Mouse (Mus musculus): ENCODE results near the gene Opn3. TPM values are rescaled to one million over a fixed set of nuclear protein-coding genes. Genes with fewer than 3 reads are reported as not detected.

Gene Opn3
- polyA plus RNA-seq, 1 experiment from 2014 or later: 12.5 TPM

DNA sequence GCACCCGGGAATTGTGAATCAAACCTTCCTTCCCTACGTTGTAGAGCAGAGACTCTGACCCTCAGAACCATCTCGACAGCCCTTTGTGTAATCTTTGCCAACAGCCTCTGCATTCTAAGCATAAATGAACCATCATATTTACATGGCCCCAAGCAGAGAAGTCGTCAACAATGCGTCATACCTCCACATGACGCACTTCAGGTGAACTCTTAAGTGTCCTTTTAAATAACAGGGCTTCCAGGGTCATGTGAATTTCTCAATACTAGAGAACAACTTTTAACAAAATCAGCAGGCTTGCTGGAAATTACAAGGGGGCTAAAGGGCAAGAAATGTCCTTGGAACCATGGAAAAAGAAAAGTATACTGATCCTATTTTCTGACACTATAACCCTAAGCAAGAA, 68.9 kb downstream of the Opn3 start:
- no peaks in the 10 kb centered on the region for H3K36me3 ChIP-seq (ENCODE audit: control insufficient read depth, insufficient read depth, low read length)
- DNase-seq (ENCODE audit: low spot score): no peak
- no peaks in the 10 kb centered on the region for H3K27me3 ChIP-seq (ENCODE audit: control insufficient read depth, insufficient read depth, low read length)
- no peaks in the 10 kb centered on the region for H3K9me3 ChIP-seq (ENCODE audit: control insufficient read depth, low read length)
- H3K4me1 ChIP-seq (ENCODE audit: control insufficient read depth, insufficient read depth, low read length): peaks cover 8% of the 10 kb centered on the region
- H3K4me3 ChIP-seq (ENCODE audit: low read depth, low read length): no peak overlapping the region
- H3K4me2 ChIP-seq (ENCODE audit: low read depth): no peak overlapping the region
- no peak overlapping the region for H3K27ac ChIP-seq (ENCODE audit: low read depth, low read length)
- no peak overlapping the region for H3K9ac ChIP-seq (ENCODE audit: low read length)
- WGBS: 89% methylated on average over 6 of the region's 6 CpGs
- ATAC-seq (ENCODE audit: insufficient read depth, low FRiP score, low TSS enrichment): no peak

GRCm38 (mm10) chr1:175619814-175620431, 72.7 kb downstream of the Opn3 start, which contains the start of gene Kmo:
Kmo (plus strand) TSS chr1:175620381.
- no peaks in the 10 kb centered on the region for H3K9me3 ChIP-seq (ENCODE audit: control insufficient read depth, low read length)
- H3K36me3 ChIP-seq (ENCODE audit: control insufficient read depth, insufficient read depth, low read length): peaks cover 2% of the 10 kb centered on the region; the same call in 1 of the 2 replicates
- DNase-seq (ENCODE audit: low spot score) (no peak), ATAC-seq (ENCODE audit: insufficient read depth, low FRiP score, low TSS enrichment) (no peak)
- H3K27me3 ChIP-seq (ENCODE audit: control insufficient read depth, insufficient read depth, low read length): no peaks in the 10 kb centered on the region
- 92% methylated on average over 13 of the region's 13 CpGs for WGBS
- H3K4me2 ChIP-seq (ENCODE audit: low read depth): no peak within 1 kb of the TSS
- H3K27ac ChIP-seq (ENCODE audit: low read depth, low read length): no peak within 1 kb of the TSS
- H3K4me1 ChIP-seq (ENCODE audit: control insufficient read depth, insufficient read depth, low read length): peaks cover 8% of the 10 kb centered on the region
- no peak within 1 kb of the TSS for H3K9ac ChIP-seq (ENCODE audit: low read length)
- H3K4me3 ChIP-seq (ENCODE audit: low read depth, low read length): no peak within 1 kb of the TSS

DNA sequence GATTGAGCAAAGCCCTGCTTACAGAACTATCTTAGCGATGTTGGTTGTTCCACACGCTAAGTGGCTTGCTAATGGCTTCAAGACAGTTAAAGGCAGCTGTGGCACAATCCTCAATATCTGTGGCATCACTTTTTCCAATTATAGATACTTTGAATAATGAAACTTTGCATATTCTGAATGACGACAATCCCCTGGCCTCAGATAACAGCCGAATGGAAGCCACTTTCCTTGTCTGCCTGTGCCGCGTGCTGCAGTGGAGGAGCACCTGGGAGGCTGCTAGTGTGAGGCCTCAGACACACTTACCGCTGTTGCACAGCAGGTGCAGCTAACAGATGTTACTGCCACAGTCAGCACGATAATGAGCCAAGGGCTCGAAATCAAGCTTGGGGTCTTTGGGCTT, 77.6 kb downstream of the Opn3 start:
- WGBS: 93% methylated on average over 9 of the region's 9 CpGs
- Histone ChIP-seq H3K4me3 (ENCODE audit: low read depth, low read length) (no peak overlapping the region), H3K9ac (ENCODE audit: low read length) (no peak overlapping the region), H3K27ac (ENCODE audit: low read depth, low read length) (no peak overlapping the region), H3K9me3 (ENCODE audit: control insufficient read depth, low read length) (no peaks in the 10 kb centered on the region), H3K4me2 (ENCODE audit: low read depth) (no peak overlapping the region), H3K36me3 (ENCODE audit: control insufficient read depth, insufficient read depth, low read length) (peaks cover 2% of the 10 kb centered on the region; the same call in 1 of the 2 replicates), H3K27me3 (ENCODE audit: control insufficient read depth, insufficient read depth, low read length) (no peaks in the 10 kb centered on the region), H3K4me1 (ENCODE audit: control insufficient read depth, insufficient read depth, low read length) (no peaks in the 10 kb centered on the region)
- DNase-seq (ENCODE audit: low spot score) (no peak), ATAC-seq (ENCODE audit: insufficient read depth, low FRiP score, low TSS enrichment) (no peak)

Other genes with a start within 250 kb of the Opn3 start
- gene Rgs7, start 200.3 kb downstream of the Opn3 start, polyA plus RNA-seq (2014; fragmentation: Nextera tagmentation; extraction: Ambion mirVana): 10.2 and 15.0 TPM in 2 replicates
- 0.09 TPM in 1 of 2 replicates, not detected in the other for gene Kmo, start 72.4 kb downstream of the Opn3 start, polyA plus RNA-seq (2014; fragmentation: Nextera tagmentation; extraction: Ambion mirVana)
- gene Fh1, start 67.1 kb downstream of the Opn3 start, polyA plus RNA-seq (2014; fragmentation: Nextera tagmentation; extraction: Ambion mirVana): 113 and 115 TPM in 2 replicates
- gene Chml, start 125 bp upstream of the Opn3 start, polyA plus RNA-seq (2014; fragmentation: Nextera tagmentation; extraction: Ambion mirVana): 5.8 and 6.0 TPM in 2 replicates
- not detected in 2 replicates for gene Wdr64, start 5.8 kb upstream of the Opn3 start, polyA plus RNA-seq (2014; fragmentation: Nextera tagmentation; extraction: Ambion mirVana)
- gene Exo1, start 187.8 kb upstream of the Opn3 start, polyA plus RNA-seq (2014; fragmentation: Nextera tagmentation; extraction: Ambion mirVana): 100 and 112 TPM in 2 replicates
- not detected in 2 replicates for gene Gm38100, start 227.6 kb upstream of the Opn3 start, polyA plus RNA-seq (2014; fragmentation: Nextera tagmentation; extraction: Ambion mirVana)

Data from neural tube, embryonic 11.5 days (tissue).